ENCODE assay signal across 14 mouse cellular contexts in genomic region chr2:34570378-34570777, GRCm38 (mm10).
DNase-seq lines count a peak whose midpoint lies in the region; ATAC-seq and TF ChIP-seq lines count a peak whose summit lies in the region.
"Had no signal": no experiment of that assay in that cellular context is flagged by ENCODE, and none has a peak within 500 bp of the region (broad histone marks: within the 10 kb centered on the region; RNA-seq: fewer than 3 reads in every experiment).

No protein-coding gene starts in this region.

- no peak overlapping the region for H3K4me2 ChIP-seq in lung, postnatal 0 days (replicated peaks; ENCODE audit: low read depth, low read length)
- H3K4me2 ChIP-seq in forebrain, postnatal 0 days (ENCODE audit: low read depth), result no peak overlapping the region
- H3K4me2 ChIP-seq in midbrain, embryonic 13.5 days (replicated peaks), result peak overlapping the region; percentile 13; the same call in 1 of the 2 replicates
- H3K4me2 ChIP-seq in stomach, postnatal 0 days (replicated peaks; ENCODE audit: low read depth), result no peak overlapping the region
- H3K4me2 ChIP-seq: limb, embryonic 15.5 days had no signal

- no peaks in the 10 kb centered on the region for H3K27me3 ChIP-seq in lung, postnatal 0 days (replicated peaks; ENCODE audit: insufficient read depth, low read length)
- H3K27me3 ChIP-seq in forebrain, postnatal 0 days (ENCODE audit: insufficient read depth, low read length), result no peaks in the 10 kb centered on the region
- H3K27me3 ChIP-seq in midbrain, embryonic 13.5 days, result peaks cover 53% of the 10 kb centered on the region
- H3K27me3 ChIP-seq in stomach, postnatal 0 days (ENCODE audit: control insufficient read depth, insufficient read depth, low read length), result no peaks in the 10 kb centered on the region

- H3K4me1 ChIP-seq in lung, postnatal 0 days (ENCODE audit: insufficient read depth, low read depth, low read length), result no peaks in the 10 kb centered on the region; the same call in 1 of the 2 replicates
- peaks cover 16% of the 10 kb centered on the region; the same call in 1 of the 2 replicates for H3K4me1 ChIP-seq in forebrain, postnatal 0 days (ENCODE audit: insufficient read depth)
- peaks cover 27% of the 10 kb centered on the region for H3K4me1 ChIP-seq in midbrain, embryonic 13.5 days (replicated peaks)
- peaks cover 6% of the 10 kb centered on the region; the same call in 1 of the 2 replicates for H3K4me1 ChIP-seq in stomach, postnatal 0 days (replicated peaks; ENCODE audit: control insufficient read depth, insufficient read depth)

- DNase-seq in lung, postnatal 0 days (ENCODE audit: low spot score), result peak; percentile 13
- no peak for DNase-seq in lung, postnatal 10 days
- DNase-seq in forebrain, postnatal 0 days, result peak; percentile 34
- DNase-seq in stomach, postnatal 0 days (ENCODE audit: low spot score), result no peak
- no peak for DNase-seq in spleen, postnatal 10 days (ENCODE audit: low spot score in 2 of 2)
- DNase-seq in frontal cortex, postnatal 14 days (ENCODE audit: low spot score in 2 of 2), result no peak
- no peak for DNase-seq in kidney, adult 11 months
- DNase-seq: cerebellum, adult 11 months; heart, adult 11 months had no signal

- H3K4me3 ChIP-seq in lung, postnatal 0 days (ENCODE audit: low read depth, low read length), result no peak overlapping the region
- H3K4me3 ChIP-seq in forebrain, postnatal 0 days (ENCODE audit: low read depth, low read length), result no peak overlapping the region
- no peak overlapping the region for H3K4me3 ChIP-seq in midbrain, embryonic 13.5 days (replicated peaks)
- H3K4me3 ChIP-seq in stomach, postnatal 0 days (ENCODE audit: low read depth, low read length), result no peak overlapping the region
- H3K4me3 ChIP-seq: limb, embryonic 15.5 days had no signal

- ATAC-seq in lung, postnatal 0 days, result no peak
- ATAC-seq in forebrain, postnatal 0 days, result peak; percentile 29; the same call in 1 of the 2 replicates
- ATAC-seq in midbrain, embryonic 13.5 days, result peak; percentile 34; the same call in 1 of the 2 replicates
- ATAC-seq in stomach, postnatal 0 days (ENCODE audit: low FRiP score, low TSS enrichment), result no peak
- ATAC-seq: activated CD4-positive, CD25-positive, alpha-beta regulatory T cell, adult 4 months; CD4-positive, CD25-positive, alpha-beta regulatory T cell, adult 4 months had no signal

- no peak overlapping the region for H3K27ac ChIP-seq in lung, postnatal 0 days (ENCODE audit: low read length)
- H3K27ac ChIP-seq in forebrain, postnatal 0 days (ENCODE audit: low read depth, low read length), result no peak overlapping the region
- peak overlapping the region; percentile 65 for H3K27ac ChIP-seq in midbrain, embryonic 13.5 days
- peak overlapping the region; percentile 30; the same call in 1 of the 2 replicates for H3K27ac ChIP-seq in stomach, postnatal 0 days (replicated peaks)
- H3K27ac ChIP-seq: limb, embryonic 15.5 days; macrophage had no signal

- H3K9ac ChIP-seq in lung, postnatal 0 days (replicated peaks; ENCODE audit: low read depth), result no peak overlapping the region
- H3K9ac ChIP-seq in forebrain, postnatal 0 days, result no peak overlapping the region
- H3K9ac ChIP-seq in midbrain, embryonic 13.5 days (replicated peaks), result no peak overlapping the region
- no peak overlapping the region for H3K9ac ChIP-seq in stomach, postnatal 0 days (ENCODE audit: low read length)
- H3K9ac ChIP-seq: limb, embryonic 15.5 days had no signal

- H3K9me3 ChIP-seq in lung, postnatal 0 days (ENCODE audit: low read length), result no peaks in the 10 kb centered on the region
- no peaks in the 10 kb centered on the region for H3K9me3 ChIP-seq in forebrain, postnatal 0 days (ENCODE audit: low read length)
- H3K9me3 ChIP-seq in midbrain, embryonic 13.5 days, result no peaks in the 10 kb centered on the region
- no peaks in the 10 kb centered on the region for H3K9me3 ChIP-seq in stomach, postnatal 0 days (ENCODE audit: control insufficient read depth, low read length)
- H3K9me3 ChIP-seq: limb, embryonic 15.5 days had no signal

- H3K36me3 ChIP-seq in lung, postnatal 0 days (ENCODE audit: insufficient read depth, low read length), result no peaks in the 10 kb centered on the region
- no peaks in the 10 kb centered on the region for H3K36me3 ChIP-seq in forebrain, postnatal 0 days (ENCODE audit: insufficient read depth)
- H3K36me3 ChIP-seq in midbrain, embryonic 13.5 days, result no peaks in the 10 kb centered on the region
- no peaks in the 10 kb centered on the region for H3K36me3 ChIP-seq in stomach, postnatal 0 days (ENCODE audit: control insufficient read depth, insufficient read depth, low read length)
- H3K36me3 ChIP-seq: limb, embryonic 15.5 days had no signal

- 35% methylated on average over 6 of the region's 6 CpGs for WGBS in lung, postnatal 0 days
- WGBS in forebrain, postnatal 0 days, result 10% methylated on average over 6 of the region's 6 CpGs
- WGBS in midbrain, embryonic 13.5 days, result 3% methylated on average over 6 of the region's 6 CpGs
- WGBS in stomach, postnatal 0 days, result 31% methylated on average over 6 of the region's 6 CpGs

- no peak for TF ChIP-seq CTCF in lung, postnatal 0 days (IDR thresholded peaks at IDR 0.05)
- no peak for TF ChIP-seq CTCF in forebrain, postnatal 0 days (IDR thresholded peaks at IDR 0.05; ENCODE audit: low read depth)
- no peak for TF ChIP-seq CTCF in stomach, postnatal 0 days (IDR thresholded peaks at IDR 0.05; ENCODE audit: low read depth)

- no peak for TF ChIP-seq EP300 in lung, postnatal 0 days (IDR thresholded peaks at IDR 0.05)
- TF ChIP-seq EP300 in stomach, postnatal 0 days (optimal IDR thresholded peaks at IDR 0.05), result no peak

Comparison
In these comparisons a context has a peak if more than half of its experiments do, and no peak if none do; other contexts are left out.
1. DNase-seq: peak in lung, postnatal 0 days (single experiment) and forebrain, postnatal 0 days (single experiment); none in lung, postnatal 10 days (single experiment), stomach, postnatal 0 days (single experiment), spleen, postnatal 10 days (0 of 2), frontal cortex, postnatal 14 days (0 of 2) and kidney, adult 11 months (single experiment).
2. ATAC-seq: peak in forebrain, postnatal 0 days (single experiment) and midbrain, embryonic 13.5 days (single experiment); none in lung, postnatal 0 days (single experiment) and stomach, postnatal 0 days (single experiment).
3. H3K27ac ChIP-seq: peak in midbrain, embryonic 13.5 days (single experiment) and stomach, postnatal 0 days (single experiment); none in lung, postnatal 0 days (single experiment) and forebrain, postnatal 0 days (single experiment).